Mouse (Mus musculus) kidney, adult 9 months (tissue): ENCODE measurements around the gene Lrg1.
A peak's percentile ranks its signal among the peaks of the same experiment; 100 is the strongest.
"Not testable (repeated sequence)": the region's sequence is repeated elsewhere in the genome, so short reads cannot be mapped to it uniquely, and the experiment has no call there.

ENCODE experiments used
- DNase-seq: peaks from one replicate; pipeline ENCODE4 v3.0.0; 2022

Gene Lrg1

DNA sequence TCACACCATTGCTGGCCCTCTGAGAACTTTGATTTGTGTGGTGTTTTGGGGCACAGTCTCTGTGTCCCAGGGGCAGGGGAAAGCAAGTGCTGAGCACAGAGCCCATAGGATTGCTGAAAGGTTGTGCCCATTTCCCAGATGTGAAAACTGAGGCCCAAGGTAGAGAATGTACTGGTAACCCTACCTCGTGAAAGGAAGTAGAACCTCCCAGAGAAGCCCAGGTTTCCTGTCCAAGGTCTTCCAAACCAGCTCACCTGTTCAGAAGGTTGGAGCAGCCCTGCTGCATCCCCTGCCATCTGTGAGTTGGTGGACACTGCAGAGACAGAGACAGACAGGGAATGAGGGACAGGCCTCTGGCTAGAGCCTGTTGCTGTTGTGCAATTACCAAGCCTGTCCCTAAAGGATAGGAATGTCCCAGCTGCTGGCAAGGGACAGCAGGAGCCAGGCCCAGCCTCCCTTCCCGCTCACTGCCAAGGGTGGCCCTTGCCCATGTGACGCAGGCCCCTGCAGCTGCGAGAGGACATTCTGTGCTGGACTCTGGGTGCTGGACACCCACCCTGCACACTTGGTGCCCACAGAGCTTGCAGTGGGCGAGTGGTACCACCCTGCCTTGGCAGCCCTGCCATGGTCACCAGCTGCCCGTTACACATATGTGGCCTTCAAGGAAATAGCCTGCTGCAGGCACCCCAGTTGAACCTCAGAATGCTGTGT, 13.3 kb downstream of the Lrg1 start:
- no peak for DNase-seq

GRCm38 (mm10) chr17:56107736-56108135, 14.1 kb downstream of the Lrg1 start:
- no peak for DNase-seq

DNA sequence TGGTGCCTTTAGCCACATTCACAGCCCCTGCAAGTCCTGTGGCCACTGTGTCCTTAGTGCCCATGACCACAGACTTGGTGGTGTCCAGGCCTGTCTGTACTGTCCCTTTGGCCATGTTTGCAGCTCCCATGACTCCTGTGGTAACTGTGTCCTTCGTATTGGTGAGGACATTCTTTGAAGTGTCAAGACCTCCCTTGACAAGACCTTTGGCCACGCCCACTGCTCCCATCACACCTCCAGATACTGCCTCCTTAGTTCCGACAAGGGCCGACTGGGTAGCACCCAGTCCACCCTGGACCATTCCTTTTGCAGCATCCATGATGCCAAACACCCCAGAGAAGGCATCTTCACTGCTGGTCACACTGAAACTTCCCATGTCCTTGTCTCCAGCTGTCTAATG, 14.8 kb downstream of the Lrg1 start:
- DNase-seq: no peak

DNA sequence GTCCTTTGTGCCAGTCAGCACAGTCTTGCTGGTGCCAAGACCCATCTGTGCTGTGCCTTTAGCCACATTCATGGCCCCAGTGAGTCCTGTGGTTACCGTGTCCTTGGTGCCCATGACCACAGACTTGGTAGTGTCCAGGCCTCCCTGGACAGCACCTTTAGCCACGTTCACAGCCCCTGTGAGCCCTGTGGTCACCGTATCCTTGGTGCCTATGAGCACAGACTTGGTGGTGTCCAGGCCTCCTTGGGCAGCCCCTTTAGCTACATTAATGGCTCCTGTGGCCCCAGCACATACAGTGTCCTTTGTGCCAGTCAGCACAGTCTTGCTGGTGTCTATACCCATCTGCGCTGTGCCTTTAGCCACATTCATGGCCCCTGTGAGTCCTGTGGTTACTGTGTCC, 15.4 kb downstream of the Lrg1 start:
- not testable (repeated sequence) for DNase-seq

DNA sequence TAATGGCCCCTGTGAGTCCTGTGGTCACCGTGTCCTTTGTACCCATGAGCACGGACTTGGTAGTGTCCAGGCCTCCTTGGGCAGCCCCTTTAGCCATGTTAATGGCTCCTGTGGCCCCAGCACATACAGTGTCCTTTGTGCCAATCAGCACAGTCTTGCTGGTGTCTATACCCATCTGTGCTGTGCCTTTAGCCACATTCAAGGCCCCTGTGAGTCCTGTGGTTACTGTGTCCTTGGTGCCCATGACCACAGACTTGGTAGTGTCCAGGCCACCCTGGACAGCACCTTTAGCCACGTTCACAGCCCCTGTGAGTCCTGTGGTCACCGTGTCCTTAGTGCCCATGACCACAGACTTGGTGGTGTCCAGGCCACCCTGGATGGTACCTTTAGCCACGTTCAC, 17.0 kb downstream of the Lrg1 start:
- DNase-seq: not testable (repeated sequence)

DNA sequence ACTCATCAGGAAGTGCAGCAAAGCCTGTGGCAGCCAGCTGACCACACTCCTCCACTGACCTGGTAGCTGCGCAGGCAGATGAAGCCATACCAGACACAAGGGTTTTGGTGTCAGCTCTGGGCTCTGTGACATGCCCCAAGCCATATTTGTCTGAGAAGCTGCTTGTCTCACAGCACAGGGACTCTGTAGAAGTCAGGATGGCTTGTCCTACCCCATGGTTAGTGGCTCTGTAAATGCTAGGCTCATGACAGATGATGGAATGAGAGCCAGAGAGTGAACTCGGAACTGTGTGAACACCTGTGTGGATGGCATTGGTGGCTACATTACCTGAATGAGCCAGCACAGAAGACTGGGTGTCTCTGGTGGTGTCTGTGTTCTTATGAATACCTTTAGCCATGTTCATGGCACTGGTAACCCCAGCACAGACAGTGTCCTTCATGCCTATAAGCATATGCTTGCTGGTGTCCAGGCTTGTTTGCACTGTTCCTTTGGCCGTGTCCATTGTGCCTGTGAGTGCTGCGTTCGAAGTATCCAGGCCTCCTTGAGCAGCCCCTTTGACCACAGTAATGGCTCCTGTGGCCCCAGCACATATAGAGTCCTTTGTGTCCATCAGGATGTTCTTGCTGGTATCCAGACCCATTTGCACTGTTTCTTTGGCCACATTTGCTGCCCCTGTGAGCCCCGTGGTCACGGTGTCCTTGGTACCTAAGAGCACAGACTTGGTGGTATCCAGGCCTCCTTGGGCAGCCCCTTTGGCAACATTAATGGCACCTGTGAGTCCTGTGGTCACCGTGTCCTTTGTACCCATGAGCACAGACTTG, 18.1 kb downstream of the Lrg1 start:
- no peak for DNase-seq

DNA sequence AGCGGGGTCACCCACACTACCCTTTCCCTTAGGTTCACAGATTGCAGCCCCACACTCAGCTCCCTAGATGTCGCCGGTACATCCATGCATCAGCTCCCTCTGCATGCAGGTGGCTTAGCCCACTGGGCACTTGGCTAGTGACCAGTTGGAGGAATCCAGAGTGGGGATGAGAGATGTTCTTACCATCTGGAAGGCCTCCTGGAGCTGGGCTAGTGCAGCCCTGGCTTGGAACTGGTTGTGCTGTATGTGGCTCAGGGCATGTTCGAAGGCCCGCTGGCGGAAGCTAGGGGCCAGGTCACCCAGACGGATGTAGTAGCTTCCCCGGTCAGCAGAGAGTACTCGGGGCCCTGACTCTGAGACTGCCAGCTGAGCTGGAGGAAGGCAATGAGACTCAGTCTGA, 18.9 kb downstream of the Lrg1 start:
- no peak for DNase-seq

- DNase-seq: no peak
Observed at GRCm38 (mm10) chr17:56102158-56102557, 19.6 kb downstream of the Lrg1 start.

DNA sequence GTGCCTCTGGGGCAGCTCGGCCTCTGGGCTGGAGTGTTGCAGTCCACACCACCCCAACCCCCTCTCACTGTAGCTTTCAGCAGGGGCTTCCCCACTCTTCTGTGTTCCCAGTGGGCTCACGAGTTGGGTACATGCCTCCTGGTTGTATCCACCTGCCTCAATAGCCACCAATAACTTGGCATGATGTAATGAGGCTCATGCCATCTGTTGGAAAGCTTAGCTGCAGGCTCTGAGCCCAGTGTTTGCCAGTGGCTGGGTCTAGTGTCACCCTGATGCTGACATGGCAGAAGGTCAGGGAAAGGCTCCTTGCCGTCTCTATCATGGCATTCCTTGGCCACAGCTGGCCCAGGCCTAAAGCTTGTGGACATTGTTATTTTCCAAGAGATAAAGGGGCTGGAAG, 21.0 kb downstream of the Lrg1 start:
- no peak for DNase-seq

DNA sequence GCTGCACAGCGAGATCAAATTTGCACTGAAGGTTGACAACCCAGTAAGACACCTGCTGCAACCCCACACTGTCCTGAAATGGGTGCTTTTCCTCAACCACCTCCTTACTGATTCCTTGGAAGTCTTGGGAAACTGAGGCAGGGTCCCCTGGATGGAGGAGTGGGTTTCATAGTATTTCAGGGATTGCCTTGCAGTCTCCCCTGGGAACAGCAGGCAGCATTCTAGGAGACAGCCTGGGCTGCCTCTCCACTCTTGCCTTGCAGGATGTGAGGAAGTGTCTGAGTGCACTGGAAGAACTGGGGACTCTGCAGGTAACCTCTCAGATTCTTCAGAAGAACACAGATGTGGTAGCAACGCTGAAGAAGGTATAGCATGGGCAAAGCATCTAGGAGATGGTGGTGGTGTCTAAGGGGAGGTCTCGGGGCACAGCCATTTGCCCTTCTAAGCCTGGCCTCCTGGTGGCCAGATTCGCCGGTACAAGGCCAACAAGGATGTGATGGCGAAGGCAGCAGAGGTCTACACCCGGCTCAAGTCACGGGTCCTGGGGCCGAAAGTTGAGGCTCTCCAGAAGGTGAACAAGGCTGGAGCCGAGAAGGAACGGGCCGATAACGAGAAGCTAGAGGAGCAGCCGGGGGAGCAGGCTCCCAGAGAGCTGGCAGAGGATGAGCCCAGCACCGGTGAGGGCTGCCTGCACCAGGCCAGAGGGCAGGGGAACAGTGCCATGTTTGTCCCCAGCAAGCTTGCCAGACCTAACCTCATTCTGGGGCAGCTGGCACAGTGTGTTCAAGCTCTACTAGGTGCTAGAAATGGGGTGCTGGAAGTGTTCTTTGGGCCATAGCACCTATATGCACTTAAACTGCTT, 22.9 kb downstream of the Lrg1 start:
- no peak for DNase-seq

DNA sequence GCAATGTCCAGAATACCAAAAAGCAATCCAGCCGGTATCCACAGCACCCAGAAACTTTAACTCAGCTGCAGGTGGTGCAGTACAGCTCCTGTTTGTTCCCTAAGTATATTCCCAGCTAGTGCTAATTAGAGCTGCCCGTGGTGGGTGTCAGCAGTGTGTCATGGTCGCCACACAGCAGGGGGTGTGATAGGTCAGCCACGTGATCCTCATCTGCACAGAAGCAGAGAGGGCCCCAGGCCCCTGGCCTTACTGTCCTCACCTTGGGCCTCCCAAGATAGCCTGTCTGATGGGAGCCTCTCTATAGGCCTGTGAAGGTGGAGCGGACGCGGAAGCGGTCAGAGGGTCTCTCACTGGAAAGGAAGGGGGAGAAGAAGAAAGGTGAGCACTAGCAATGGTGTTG, 23.6 kb downstream of the Lrg1 start:
- no peak for DNase-seq

DNA sequence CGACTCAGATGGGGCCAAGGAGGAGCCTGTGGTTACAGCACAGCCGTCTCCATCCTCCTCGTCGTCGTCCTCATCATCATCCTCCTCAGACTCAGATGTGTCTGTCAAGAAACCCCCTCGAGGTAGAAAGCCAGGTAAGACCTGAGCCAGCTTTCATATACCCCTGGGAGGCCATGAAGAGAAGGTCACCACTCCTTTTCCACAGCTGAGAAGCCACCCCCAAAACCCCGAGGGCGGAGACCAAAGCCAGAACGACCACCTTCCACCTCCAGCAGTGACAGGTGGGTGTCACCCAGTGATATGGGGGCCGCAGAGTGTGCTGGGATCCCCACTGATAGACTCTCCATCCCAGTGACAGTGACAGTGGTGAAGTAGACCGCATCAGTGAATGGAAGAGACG, 24.9 kb downstream of the Lrg1 start:
- no peak for DNase-seq

DNA sequence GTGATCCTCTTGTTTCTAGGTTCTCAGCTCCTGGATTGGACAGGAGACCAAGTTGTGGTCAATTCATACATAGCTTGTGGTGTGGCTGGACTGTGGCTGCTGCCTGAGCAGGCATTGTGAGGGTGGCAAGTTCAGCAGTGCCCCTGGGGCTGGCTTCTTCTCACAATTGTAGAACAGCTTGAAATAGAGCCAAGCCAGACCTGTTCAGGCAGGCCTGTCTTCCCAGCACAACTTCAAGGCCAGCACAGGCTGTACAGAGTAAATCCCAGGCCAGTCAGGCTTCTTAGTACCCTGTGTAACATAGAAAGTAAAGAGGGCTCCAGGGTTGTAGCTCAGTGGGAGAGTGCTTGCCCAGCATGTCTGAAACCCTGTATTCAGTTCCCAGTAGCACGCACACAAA, 29.0 kb downstream of the Lrg1 start:
- DNase-seq: no peak

GRCm38 (mm10) chr17:56092312-56092711, 29.5 kb downstream of the Lrg1 start:
- DNase-seq: no peak

GRCm38 (mm10) chr17:56080781-56081585, 40.8 kb downstream of the Lrg1 start:
- DNase-seq: peak; percentile 30

DNA sequence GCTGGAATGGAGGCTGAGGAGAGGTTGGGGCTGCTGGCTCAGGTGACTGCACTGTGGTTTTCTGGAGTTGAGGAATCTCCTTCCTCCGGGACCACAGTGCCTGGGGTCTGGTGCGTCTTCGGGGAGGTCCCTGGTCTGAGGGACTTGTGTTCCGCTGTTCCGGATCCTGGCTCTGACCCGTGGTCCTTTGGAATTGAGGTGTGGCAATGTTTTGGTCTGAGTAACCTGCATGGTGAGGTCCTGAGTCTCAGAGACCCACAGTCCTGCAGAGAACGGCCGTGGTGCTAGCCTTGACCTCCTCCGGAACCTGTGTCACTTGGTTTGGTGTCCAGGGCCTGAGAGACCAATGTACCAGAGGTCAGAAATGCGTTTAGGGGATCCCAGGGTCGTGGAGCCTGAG, 41.9 kb downstream of the Lrg1 start:
- peak; percentile 45 for DNase-seq

GRCm38 (mm10) chr17:56078880-56079795, 42.7 kb downstream of the Lrg1 start, which contains the start of gene Hdgfl2:
Gene Hdgfl2 (plus strand): TSS chr17:56079634.
- DNase-seq: peak; percentile 100

DNA sequence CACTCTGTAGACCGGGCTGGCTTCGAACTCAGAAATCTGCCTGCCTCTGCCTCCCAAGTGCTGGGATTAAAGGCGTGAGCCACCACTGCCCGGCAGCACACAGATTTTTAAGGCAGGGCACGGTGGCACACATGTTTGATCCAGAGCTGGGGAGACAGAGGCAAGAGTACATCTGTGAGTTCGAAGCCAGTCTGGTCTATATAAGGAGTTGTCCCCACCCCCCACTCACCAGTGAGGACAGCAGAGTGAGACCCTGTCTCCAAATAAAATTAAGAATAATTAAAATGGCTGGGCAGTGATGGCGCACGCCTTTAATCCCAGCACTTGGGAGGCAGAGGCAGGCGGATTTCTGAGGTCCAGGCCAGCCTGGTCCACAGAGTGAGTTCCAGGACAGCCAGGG, 43.4 kb downstream of the Lrg1 start:
- DNase-seq: peak; percentile 53

DNA sequence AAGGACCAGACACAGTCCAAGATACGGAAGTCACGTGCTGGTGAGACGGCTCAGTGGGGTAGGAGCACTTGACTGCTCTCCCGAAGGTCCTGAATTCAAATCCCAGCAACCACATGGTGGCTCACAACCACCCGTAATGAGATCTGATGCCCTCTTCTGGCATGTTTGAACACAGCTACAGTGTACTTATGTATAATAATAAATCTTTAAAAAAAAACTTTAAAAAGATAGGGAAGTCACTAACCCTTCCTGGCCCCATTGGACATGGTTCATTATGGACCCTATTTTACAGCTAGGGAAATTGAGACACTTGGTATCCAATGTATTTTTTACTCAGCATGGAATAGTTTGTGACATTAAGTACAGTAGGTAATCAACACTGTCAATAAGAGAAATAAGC, 44.3 kb downstream of the Lrg1 start:
- no peak for DNase-seq

DNA sequence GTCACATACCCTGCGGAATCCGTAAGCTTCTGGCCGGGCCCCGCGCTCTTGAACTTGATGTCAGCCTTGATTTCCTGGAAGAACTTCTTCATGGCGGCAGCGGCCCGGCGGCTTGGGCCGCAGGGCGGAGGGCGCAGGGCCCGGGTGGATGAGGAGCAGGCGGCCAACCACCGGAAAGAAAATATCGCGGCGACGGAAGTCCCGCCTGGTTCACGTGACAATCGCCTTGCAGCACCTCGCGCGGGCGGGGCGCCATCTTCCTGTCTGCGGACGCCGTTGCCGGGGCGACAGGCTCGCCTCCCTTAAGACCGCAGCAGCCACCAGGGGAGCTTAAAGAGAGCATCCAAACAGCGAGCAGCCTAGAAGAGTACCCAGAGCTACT, 47.0 kb downstream of the Lrg1 start, which contains the start of gene Ubxn6:
Gene Ubxn6 (minus strand): TSS at position 202 of the 382 bp plus-strand sequence.
- peak; percentile 98 for DNase-seq

GRCm38 (mm10) chr17:56074097-56074826, 47.5 kb downstream of the Lrg1 start:
- peak; percentile 90 for DNase-seq
